14 mouse cellular contexts compared by ENCODE assay signal in the genomic region with DNA sequence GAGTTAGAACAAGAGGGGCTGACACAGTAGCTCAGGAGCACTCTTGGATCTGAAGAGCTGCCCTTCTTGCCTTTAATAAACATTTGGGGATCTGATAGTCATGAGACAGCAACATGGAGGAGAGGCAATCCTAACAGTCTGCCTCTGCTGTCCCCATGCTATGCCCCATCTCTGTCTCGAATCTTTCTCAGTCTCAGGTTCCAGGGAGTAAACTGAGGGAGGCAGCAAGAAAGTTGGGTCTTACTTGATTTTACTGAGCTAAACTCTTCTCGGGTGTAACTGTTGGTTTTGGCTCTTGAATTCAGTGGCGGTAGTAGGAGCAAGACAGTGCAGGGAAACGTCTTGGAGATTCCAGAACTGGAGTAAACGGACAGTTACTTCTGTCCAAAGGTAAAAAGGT.
"Had no signal": no experiment of that assay in that cellular context is flagged by ENCODE, and none has a peak within 500 bp of the region (broad histone marks: within the 10 kb centered on the region; RNA-seq: fewer than 3 reads in every experiment).

No protein-coding gene starts in this region.

- H3K27me3 ChIP-seq: liver, embryonic 12.5 days; megakaryocyte, embryonic 14.5 days; midbrain, embryonic 12.5 days; midbrain, embryonic 15.5 days; neural tube, embryonic 12.5 days; stomach, embryonic 15.5 days had no signal

- H3K4me2 ChIP-seq: liver, embryonic 12.5 days; lung, embryonic 14.5 days; midbrain, embryonic 12.5 days; midbrain, embryonic 15.5 days; neural tube, embryonic 12.5 days; stomach, embryonic 15.5 days had no signal

- DNase-seq: lung, adult 18-20 months; lung, embryonic 14.5 days; lung, postnatal 14 days; lung, postnatal 36 days; right cerebral cortex, postnatal 14 days had no signal

- H3K4me3 ChIP-seq: liver, embryonic 12.5 days; megakaryocyte, embryonic 14.5 days; midbrain, embryonic 12.5 days; midbrain, embryonic 15.5 days; neural tube, embryonic 12.5 days; stomach, embryonic 15.5 days had no signal

- H3K9ac ChIP-seq: liver, embryonic 12.5 days; liver, embryonic 14.5 days; lung, embryonic 14.5 days; midbrain, embryonic 12.5 days; midbrain, embryonic 15.5 days; neural tube, embryonic 12.5 days; stomach, embryonic 15.5 days had no signal

- ATAC-seq: liver, embryonic 12.5 days; midbrain, embryonic 15.5 days had no signal

- H3K4me1 ChIP-seq: midbrain, embryonic 15.5 days; neural tube, embryonic 12.5 days had no signal

- H3K27ac ChIP-seq: liver, embryonic 12.5 days; liver, embryonic 14.5 days; macrophage; midbrain, embryonic 12.5 days; midbrain, embryonic 15.5 days; neural tube, embryonic 12.5 days; stomach, embryonic 15.5 days; stomach, postnatal 0 days had no signal

- H3K9me3 ChIP-seq: liver, embryonic 12.5 days; megakaryocyte, embryonic 14.5 days; midbrain, embryonic 12.5 days; midbrain, embryonic 15.5 days; neural tube, embryonic 12.5 days; stomach, embryonic 15.5 days had no signal

- H3K36me3 ChIP-seq: midbrain, embryonic 12.5 days; midbrain, embryonic 15.5 days; neural tube, embryonic 12.5 days; stomach, embryonic 15.5 days had no signal
